Mouse (Mus musculus): ENCODE results near the gene Megf6. TPM values are rescaled to one million over a fixed set of nuclear protein-coding genes. Genes with fewer than 3 reads are reported as not detected.

Gene Megf6
- total and polyA plus RNA-seq, 2 experiments = 0.28 to 1.4 TPM

DNA sequence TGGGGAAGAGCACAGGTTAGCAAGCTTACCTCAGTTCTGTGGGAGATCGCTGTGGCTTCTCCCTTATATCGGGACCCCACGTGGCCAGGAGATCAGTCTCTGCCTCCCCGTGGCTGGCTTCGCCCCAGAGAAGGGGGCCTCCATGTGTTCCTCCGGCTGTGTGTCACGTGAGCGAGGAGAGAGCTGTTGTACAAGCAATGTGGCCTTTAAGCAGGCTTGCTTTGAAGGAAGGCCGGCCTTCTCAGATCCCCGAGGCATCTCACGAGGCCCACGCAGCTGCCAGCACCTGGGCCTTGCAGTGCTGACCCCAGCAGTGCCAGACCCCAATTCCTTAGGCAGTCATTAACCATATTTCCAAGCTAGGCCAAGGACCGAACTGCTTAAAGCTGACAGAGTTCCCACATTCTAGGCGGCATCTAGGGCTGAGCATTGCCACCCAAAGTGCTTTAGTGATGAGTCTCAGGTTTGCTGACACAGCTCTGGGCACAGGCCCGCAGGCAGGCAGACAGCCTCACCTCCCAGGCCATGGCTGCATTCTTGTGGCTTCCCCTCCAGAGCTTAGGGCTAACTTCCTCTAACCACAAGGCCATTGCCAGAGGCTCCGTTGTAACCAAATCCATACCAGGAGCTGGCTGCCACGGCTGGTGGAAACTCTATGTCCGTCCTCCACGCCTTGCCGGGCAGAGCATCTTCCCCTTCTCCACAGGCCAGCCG lies 77.7 kb downstream of the Megf6 start:
- WGBS = 93% methylated on average over 21 of the region's 21 CpGs
- no peaks in the 10 kb centered on the region for H3K27me3 ChIP-seq (ENCODE audit: control insufficient read depth, insufficient read depth, low read length)
- DNase-seq (ENCODE audit: extremely low read depth, low read depth, low spot score) = no peak
- no peaks in the 10 kb centered on the region; the same call in 1 of the 2 replicates for H3K4me1 ChIP-seq (ENCODE audit: control insufficient read depth, insufficient read depth, low read length)
- TF ChIP-seq CTCF (IDR thresholded peaks at IDR 0.05; ENCODE audit: low read depth, low read length) (no peak), POLR2A (IDR thresholded peaks at IDR 0.05; ENCODE audit: extremely low read depth, insufficient read depth, low read length) (no peak)
- no peaks in the 10 kb centered on the region for H3K36me3 ChIP-seq (ENCODE audit: control insufficient read depth, insufficient read depth, low read length)
- H3K79me2 ChIP-seq (ENCODE audit: control insufficient read depth, insufficient read depth, low read length) = no peaks in the 10 kb centered on the region
- no peak overlapping the region for H3K4me3 ChIP-seq (ENCODE audit: insufficient read depth, low read depth, low read length)
- H3K9ac ChIP-seq (ENCODE audit: low read depth, low read length) = no peak overlapping the region
- no peak overlapping the region for H3K27ac ChIP-seq (replicated peaks; ENCODE audit: insufficient read depth, low read depth, low read length)

DNA sequence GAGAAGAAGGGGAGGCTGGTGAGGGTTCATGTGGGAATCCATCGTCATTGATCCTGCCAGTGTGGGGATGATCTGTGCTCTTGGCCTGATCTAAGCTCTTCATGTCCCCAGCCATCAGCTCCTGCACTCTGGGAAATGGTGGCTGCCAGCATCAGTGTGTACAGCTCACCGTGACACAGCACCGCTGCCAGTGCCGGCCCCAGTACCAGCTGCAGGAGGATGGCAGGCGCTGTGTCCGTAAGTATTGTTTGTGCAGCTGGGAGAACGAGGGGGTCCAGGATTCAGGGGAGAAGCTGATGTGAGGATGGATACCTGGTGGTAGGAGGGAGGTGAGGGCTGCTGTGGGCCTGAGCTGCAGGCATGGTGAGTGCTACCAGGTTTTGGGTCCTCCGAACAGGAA lies 78.8 kb downstream of the Megf6 start:
- no peaks in the 10 kb centered on the region for H3K27me3 ChIP-seq (ENCODE audit: control insufficient read depth, insufficient read depth, low read length)
- H3K79me2 ChIP-seq (ENCODE audit: control insufficient read depth, insufficient read depth, low read length) = no peaks in the 10 kb centered on the region
- H3K4me3 ChIP-seq (ENCODE audit: insufficient read depth, low read depth, low read length) = no peak overlapping the region
- no peak for DNase-seq (ENCODE audit: extremely low read depth, low read depth, low spot score)
- TF ChIP-seq CTCF (IDR thresholded peaks at IDR 0.05; ENCODE audit: low read depth, low read length) (no peak), POLR2A (IDR thresholded peaks at IDR 0.05; ENCODE audit: extremely low read depth, insufficient read depth, low read length) (no peak)
- H3K36me3 ChIP-seq (ENCODE audit: control insufficient read depth, insufficient read depth, low read length) = no peaks in the 10 kb centered on the region
- no peaks in the 10 kb centered on the region; the same call in 1 of the 2 replicates for H3K4me1 ChIP-seq (ENCODE audit: control insufficient read depth, insufficient read depth, low read length)
- no peak overlapping the region for H3K9ac ChIP-seq (ENCODE audit: low read depth, low read length)
- H3K27ac ChIP-seq (replicated peaks; ENCODE audit: insufficient read depth, low read depth, low read length) = no peak overlapping the region
- 84% methylated on average over 8 of the region's 8 CpGs for WGBS

DNA sequence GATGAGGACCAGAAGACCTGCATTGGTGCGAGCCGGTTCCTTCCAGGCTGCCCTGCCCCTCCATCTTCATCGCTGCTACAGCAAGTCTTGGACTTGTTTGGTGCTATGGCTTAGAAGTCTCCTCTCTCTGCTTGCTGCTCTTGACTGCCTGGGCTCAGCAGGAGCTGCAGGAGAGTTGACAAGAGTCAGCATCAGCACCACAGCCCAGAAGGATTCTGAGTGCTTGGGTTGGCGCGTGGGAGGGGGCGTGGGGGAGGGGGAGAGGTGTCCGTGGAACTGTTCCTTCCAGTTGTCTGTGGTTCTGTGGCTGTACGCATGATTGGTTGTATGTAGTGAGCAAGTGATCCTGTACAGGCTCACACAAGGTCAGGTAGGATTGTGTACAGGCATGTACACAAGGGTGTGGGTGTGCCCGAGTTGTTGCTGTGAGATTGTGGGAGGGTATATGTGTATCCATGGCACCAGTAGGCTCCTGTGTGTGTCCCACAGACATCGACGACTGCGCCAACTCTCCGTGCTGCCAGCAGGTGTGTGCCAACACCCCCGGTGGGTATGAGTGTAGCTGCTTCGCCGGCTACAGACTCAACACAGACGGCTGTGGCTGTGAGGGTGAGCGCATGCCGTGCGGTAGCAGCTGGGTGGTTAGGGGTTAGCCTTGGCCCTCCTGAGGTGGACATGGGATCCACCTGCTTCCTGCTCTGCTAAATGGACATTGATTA lies 82.2 kb downstream of the Megf6 start:
- H3K9ac ChIP-seq (ENCODE audit: low read depth, low read length) = no peak overlapping the region
- no peak overlapping the region for H3K27ac ChIP-seq (replicated peaks; ENCODE audit: insufficient read depth, low read depth, low read length)
- H3K4me3 ChIP-seq (ENCODE audit: insufficient read depth, low read depth, low read length) = no peak overlapping the region
- H3K36me3 ChIP-seq (ENCODE audit: control insufficient read depth, insufficient read depth, low read length) = no peaks in the 10 kb centered on the region
- H3K27me3 ChIP-seq (ENCODE audit: control insufficient read depth, insufficient read depth, low read length) = no peaks in the 10 kb centered on the region
- TF ChIP-seq POLR2A (IDR thresholded peaks at IDR 0.05; ENCODE audit: extremely low read depth, insufficient read depth, low read length) (no peak), CTCF (IDR thresholded peaks at IDR 0.05; ENCODE audit: low read depth, low read length) (no peak)
- H3K4me1 ChIP-seq (ENCODE audit: control insufficient read depth, insufficient read depth, low read length) = no peaks in the 10 kb centered on the region; the same call in 1 of the 2 replicates
- 89% methylated on average over 20 of the region's 20 CpGs for WGBS
- H3K79me2 ChIP-seq (ENCODE audit: control insufficient read depth, insufficient read depth, low read length) = no peaks in the 10 kb centered on the region
- DNase-seq (ENCODE audit: extremely low read depth, low read depth, low spot score) = no peak

DNA sequence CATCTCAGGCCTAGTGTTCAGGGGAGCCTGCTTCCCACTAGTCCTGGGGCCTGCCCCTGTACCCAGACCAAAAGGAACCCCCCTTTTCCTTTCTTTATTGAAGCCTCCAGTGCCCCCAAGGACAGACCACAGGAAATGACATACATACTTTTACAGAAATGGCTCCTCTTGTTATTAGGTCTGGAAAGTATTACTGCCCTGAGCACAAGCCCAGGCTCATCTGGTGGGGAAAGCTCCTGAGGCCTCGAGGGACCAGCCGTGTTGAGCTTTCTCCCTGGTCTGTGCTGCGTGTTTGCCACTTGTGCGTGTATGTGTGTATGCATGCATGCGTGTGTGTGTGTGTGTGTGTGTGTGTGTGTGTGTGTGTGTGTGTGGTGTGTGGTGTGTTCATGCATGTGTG lies 90.2 kb downstream of the Megf6 start:
- Histone ChIP-seq H3K4me1 (ENCODE audit: control insufficient read depth, insufficient read depth, low read length) (no peaks in the 10 kb centered on the region), H3K27me3 (ENCODE audit: control insufficient read depth, insufficient read depth, low read length) (no peaks in the 10 kb centered on the region), H3K4me3 (ENCODE audit: insufficient read depth, low read depth, low read length) (no peak overlapping the region), H3K27ac (replicated peaks; ENCODE audit: insufficient read depth, low read depth, low read length) (no peak overlapping the region), H3K79me2 (ENCODE audit: control insufficient read depth, insufficient read depth, low read length) (no peaks in the 10 kb centered on the region), H3K36me3 (ENCODE audit: control insufficient read depth, insufficient read depth, low read length) (no peaks in the 10 kb centered on the region), H3K9ac (ENCODE audit: low read depth, low read length) (no peak overlapping the region)
- TF ChIP-seq POLR2A (IDR thresholded peaks at IDR 0.05; ENCODE audit: extremely low read depth, insufficient read depth, low read length) (no peak), CTCF (IDR thresholded peaks at IDR 0.05; ENCODE audit: low read depth, low read length) (no peak)
- 89% methylated on average over 5 of the region's 5 CpGs for WGBS
- no peak for DNase-seq (ENCODE audit: extremely low read depth, low read depth, low spot score)

DNA sequence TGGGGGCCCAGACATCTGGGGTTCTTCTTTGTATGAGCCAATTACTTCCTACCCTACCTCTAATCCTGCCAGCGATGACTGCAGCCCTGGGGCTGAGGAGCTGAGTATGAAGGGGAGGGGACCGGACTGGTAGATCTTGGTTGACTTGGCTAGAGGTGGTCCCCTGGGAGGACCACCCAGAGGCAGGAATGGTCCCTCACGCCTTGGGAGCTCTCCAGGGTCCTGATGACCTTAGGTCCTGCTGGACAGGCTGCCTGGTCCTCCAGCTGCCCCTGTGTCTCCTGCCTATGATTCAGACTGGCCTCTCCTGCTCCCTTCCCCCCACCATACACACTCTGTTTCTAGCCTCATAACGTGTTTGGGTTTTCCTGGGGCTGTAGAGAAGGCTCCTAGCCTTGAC lies 91.5 kb downstream of the Megf6 start:
- no peak overlapping the region for H3K4me3 ChIP-seq (ENCODE audit: insufficient read depth, low read depth, low read length)
- no peaks in the 10 kb centered on the region for H3K79me2 ChIP-seq (ENCODE audit: control insufficient read depth, insufficient read depth, low read length)
- 50% methylated on average over 4 of the region's 4 CpGs for WGBS
- H3K36me3 ChIP-seq (ENCODE audit: control insufficient read depth, insufficient read depth, low read length) = no peaks in the 10 kb centered on the region
- no peak overlapping the region for H3K27ac ChIP-seq (replicated peaks; ENCODE audit: insufficient read depth, low read depth, low read length)
- no peak overlapping the region for H3K9ac ChIP-seq (ENCODE audit: low read depth, low read length)
- no peak for DNase-seq (ENCODE audit: extremely low read depth, low read depth, low spot score)
- TF ChIP-seq POLR2A (IDR thresholded peaks at IDR 0.05; ENCODE audit: extremely low read depth, insufficient read depth, low read length) (no peak), CTCF (IDR thresholded peaks at IDR 0.05; ENCODE audit: low read depth, low read length) (no peak)
- no peaks in the 10 kb centered on the region for H3K4me1 ChIP-seq (ENCODE audit: control insufficient read depth, insufficient read depth, low read length)
- H3K27me3 ChIP-seq (ENCODE audit: control insufficient read depth, insufficient read depth, low read length) = no peaks in the 10 kb centered on the region

DNA sequence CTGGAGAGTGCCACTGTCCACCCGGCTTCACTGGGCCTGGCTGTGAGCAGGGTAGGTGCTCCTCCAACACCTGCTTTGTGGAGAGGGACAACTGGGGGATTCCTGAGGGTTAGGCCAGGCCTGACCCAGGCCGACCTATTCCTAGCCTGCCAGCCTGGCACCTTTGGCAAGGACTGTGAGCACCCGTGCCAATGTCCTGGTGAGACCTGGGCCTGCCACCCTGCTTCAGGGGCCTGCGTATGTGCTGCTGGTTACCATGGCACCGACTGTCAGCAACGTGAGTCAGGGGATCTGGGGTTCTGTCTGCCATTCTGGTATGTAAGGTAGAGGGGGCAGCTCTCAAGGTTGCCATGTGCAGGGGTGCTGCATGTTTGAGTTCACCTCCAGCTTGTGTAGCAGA lies 97.0 kb downstream of the Megf6 start:
- no peak overlapping the region for H3K9ac ChIP-seq (ENCODE audit: low read depth, low read length)
- H3K79me2 ChIP-seq (ENCODE audit: control insufficient read depth, insufficient read depth, low read length) = no peaks in the 10 kb centered on the region
- no peaks in the 10 kb centered on the region for H3K36me3 ChIP-seq (ENCODE audit: control insufficient read depth, insufficient read depth, low read length)
- no peak for DNase-seq (ENCODE audit: extremely low read depth, low read depth, low spot score)
- no peaks in the 10 kb centered on the region for H3K4me1 ChIP-seq (ENCODE audit: control insufficient read depth, insufficient read depth, low read length)
- TF ChIP-seq CTCF (IDR thresholded peaks at IDR 0.05; ENCODE audit: low read depth, low read length) (no peak), POLR2A (IDR thresholded peaks at IDR 0.05; ENCODE audit: extremely low read depth, insufficient read depth, low read length) (no peak)
- 83% methylated on average over 6 of the region's 6 CpGs for WGBS
- no peak overlapping the region for H3K27ac ChIP-seq (replicated peaks; ENCODE audit: insufficient read depth, low read depth, low read length)
- no peak overlapping the region for H3K4me3 ChIP-seq (ENCODE audit: insufficient read depth, low read depth, low read length)
- no peaks in the 10 kb centered on the region for H3K27me3 ChIP-seq (ENCODE audit: control insufficient read depth, insufficient read depth, low read length)

Data from liver, adult 2 months (tissue).